Mouse (Mus musculus): ENCODE data around the gene Mknk2.

DNA sequence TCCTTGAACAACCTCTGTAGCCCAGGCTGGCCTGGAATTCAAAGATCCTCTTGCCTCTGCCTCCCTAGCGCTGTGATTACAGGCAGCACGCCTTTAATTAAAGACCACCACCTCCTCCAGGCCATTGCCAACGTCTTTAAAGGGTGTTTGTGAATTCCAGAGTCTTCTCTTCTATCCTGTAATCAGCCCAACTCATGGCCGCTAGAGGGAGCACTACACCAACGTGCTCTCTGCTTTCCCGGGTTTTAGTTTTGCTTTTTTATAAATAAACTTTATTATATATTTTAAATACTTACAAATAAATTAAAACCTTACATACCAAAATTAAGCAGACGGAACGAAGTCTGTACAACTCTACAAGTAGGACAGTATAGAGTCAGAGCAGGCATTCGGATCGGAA lies 18.7 kb downstream of the Mknk2 start:
- TF ChIP-seq CTCF (IDR thresholded peaks at IDR 0.05; ENCODE audit: borderline replicate concordance, insufficient read depth, low read depth, low read length) = peak; percentile 75
- TF ChIP-seq POLR2A (IDR thresholded peaks at IDR 0.05; ENCODE audit: borderline replicate concordance, insufficient read depth, low read length) = no peak

All from cerebellum, adult 2 months (tissue).